ENCODE assay signal across 11 mouse cellular contexts in the genomic region with DNA sequence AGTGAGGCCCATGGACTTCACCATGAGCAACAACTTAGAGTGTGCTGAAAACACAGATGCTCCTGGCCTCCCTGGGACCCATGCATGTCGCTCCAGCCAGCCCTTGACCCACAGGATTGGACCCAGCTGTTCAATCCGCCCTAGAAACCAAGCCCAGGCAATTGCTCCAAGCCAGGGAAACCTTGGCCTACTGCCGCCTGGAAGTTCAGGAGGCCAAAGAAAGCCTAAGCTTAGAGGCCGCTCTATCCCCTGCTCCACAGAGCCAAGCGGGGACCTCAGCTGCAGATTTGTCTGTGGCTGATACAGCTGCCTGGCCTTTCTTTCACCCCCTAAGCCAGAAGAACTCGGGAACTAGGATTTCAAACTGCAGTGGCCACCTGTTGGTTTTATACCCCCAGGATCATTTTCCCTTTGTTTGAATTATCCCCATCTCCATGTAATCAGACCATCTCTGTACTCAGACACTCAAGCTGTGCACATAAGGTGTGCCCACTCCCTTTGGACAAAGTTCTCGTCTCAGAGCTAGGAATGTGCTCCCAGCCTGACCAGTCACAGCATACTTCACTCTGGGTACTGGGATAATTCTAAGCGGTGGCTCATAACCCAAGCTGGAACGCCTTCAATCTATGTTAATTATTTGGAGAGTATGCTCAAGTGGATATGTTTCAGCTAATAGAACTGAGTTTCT. TPM values are rescaled to one million over a fixed set of nuclear protein-coding genes. Genes with fewer than 3 reads are reported as not detected.
DNase-seq lines count a peak whose midpoint lies in the region; ATAC-seq and TF ChIP-seq lines count a peak whose summit lies in the region.
"Had no signal": no experiment of that assay in that cellular context is flagged by ENCODE, and none has a peak within 500 bp of the region (broad histone marks: within the 10 kb centered on the region; RNA-seq: fewer than 3 reads in every experiment).

No protein-coding gene starts in this region.

- no peak for TF ChIP-seq CTCF in lung, postnatal 0 days (IDR thresholded peaks at IDR 0.05)

- H3K9me3 ChIP-seq in lung, postnatal 0 days (ENCODE audit: low read length): no peaks in the 10 kb centered on the region
- no peaks in the 10 kb centered on the region for H3K9me3 ChIP-seq in stomach, embryonic 16.5 days (replicated peaks; ENCODE audit: control insufficient read depth, low read length)
- H3K9me3 ChIP-seq: neural tube, embryonic 13.5 days had no signal

- no peak for ATAC-seq in lung, postnatal 0 days
- peak; percentile 33; the same call in 1 of the 2 replicates for ATAC-seq in stomach, embryonic 16.5 days (ENCODE audit: insufficient read depth, low FRiP score)

- 68% methylated on average over 9 of the region's 9 CpGs for WGBS in lung, postnatal 0 days
- WGBS in stomach, embryonic 16.5 days: 58% methylated on average over 9 of the region's 9 CpGs

- no peak overlapping the region for H3K27ac ChIP-seq in lung, postnatal 0 days (ENCODE audit: low read length)
- H3K27ac ChIP-seq in stomach, embryonic 16.5 days (ENCODE audit: low read length): no peak overlapping the region
- H3K27ac ChIP-seq: neural tube, embryonic 13.5 days had no signal

- DNase-seq in lung, adult 18-20 months: peak; percentile 37 to 48
- no peak for DNase-seq in lung, postnatal 0 days (ENCODE audit: low spot score)
- DNase-seq in heart, adult 9 months (ENCODE audit: low spot score in 2 of 2): peak; percentile 87 to 90
- DNase-seq in kidney, postnatal 4 days: peak; percentile 69 to 79
- no peak for DNase-seq in cerebellum, adult 11 months
- no peak for DNase-seq in layer of hippocampus, adult 9-11 months
- no peak for DNase-seq in right cerebral cortex, adult 2 months (ENCODE audit: low spot score in 2 of 2)
- DNase-seq: cerebellum, adult 18-20 months had no signal

- no peak overlapping the region for H3K4me3 ChIP-seq in lung, postnatal 0 days (ENCODE audit: low read depth, low read length)
- H3K4me3 ChIP-seq in stomach, embryonic 16.5 days (replicated peaks; ENCODE audit: low read length): no peak overlapping the region
- H3K4me3 ChIP-seq: megakaryocyte, embryonic 14.5 days; neural tube, embryonic 13.5 days had no signal

- no peaks in the 10 kb centered on the region for H3K4me1 ChIP-seq in lung, postnatal 0 days (ENCODE audit: insufficient read depth, low read depth, low read length)
- H3K4me1 ChIP-seq in stomach, embryonic 16.5 days (ENCODE audit: control insufficient read depth, insufficient read depth, low read length): no peaks in the 10 kb centered on the region
- H3K4me1 ChIP-seq: megakaryocyte, embryonic 14.5 days; neural tube, embryonic 13.5 days had no signal

- no peak overlapping the region for H3K9ac ChIP-seq in lung, postnatal 0 days (replicated peaks; ENCODE audit: low read depth)
- H3K9ac ChIP-seq in stomach, embryonic 16.5 days (ENCODE audit: low read length): no peak overlapping the region
- H3K9ac ChIP-seq: neural tube, embryonic 13.5 days had no signal

- no peak overlapping the region for H3K4me2 ChIP-seq in lung, postnatal 0 days (replicated peaks; ENCODE audit: low read depth, low read length)
- no peak overlapping the region for H3K4me2 ChIP-seq in stomach, embryonic 16.5 days (ENCODE audit: low read depth, low read length)
- H3K4me2 ChIP-seq: neural tube, embryonic 13.5 days had no signal

- H3K27me3 ChIP-seq in lung, postnatal 0 days (replicated peaks; ENCODE audit: insufficient read depth, low read length): no peaks in the 10 kb centered on the region
- no peaks in the 10 kb centered on the region for H3K27me3 ChIP-seq in stomach, embryonic 16.5 days (ENCODE audit: control insufficient read depth, insufficient read depth, low read length)
- H3K27me3 ChIP-seq: megakaryocyte, embryonic 14.5 days; neural tube, embryonic 13.5 days had no signal

- no peak for TF ChIP-seq EP300 in lung, postnatal 0 days (IDR thresholded peaks at IDR 0.05)

- no peaks in the 10 kb centered on the region for H3K36me3 ChIP-seq in lung, postnatal 0 days (ENCODE audit: insufficient read depth, low read length)
- no peaks in the 10 kb centered on the region for H3K36me3 ChIP-seq in stomach, embryonic 16.5 days (ENCODE audit: control insufficient read depth, insufficient read depth, low read length)
- H3K36me3 ChIP-seq: neural tube, embryonic 13.5 days had no signal

RNA-seq across cellular contexts. Expression of a gene that starts 10.1 kb away (rescaled TPM):
- 5.6 and 7.5 TPM in 2 replicates for polyA plus RNA-seq in lung, postnatal 0 days (2015; fragmentation: Nextera tagmentation; extraction: Ambion mirVana)
- 7.1 and 8.1 TPM in 2 replicates for polyA plus RNA-seq in stomach, embryonic 16.5 days (2015; fragmentation: Nextera tagmentation; extraction: Ambion mirVana)

Comparison
In these comparisons a context has a peak if more than half of its experiments do, and no peak if none do; other contexts are left out.
1. DNase-seq: peak in lung, adult 18-20 months (2 of 2), heart, adult 9 months (2 of 2) and kidney, postnatal 4 days (2 of 2); none in lung, postnatal 0 days (single experiment), cerebellum, adult 11 months (single experiment), layer of hippocampus, adult 9-11 months (single experiment) and right cerebral cortex, adult 2 months (0 of 2).